ENCODE assay signal across 8 mouse cellular contexts in genomic region chr1:180390321-180390731, GRCm38 (mm10).
A peak's percentile ranks its signal among the peaks of the same experiment; 100 is the strongest.
DNase-seq lines count a peak whose midpoint lies in the region; ATAC-seq lines count a peak whose summit lies in the region.

No protein-coding gene starts in this region.

- intact Hi-C loops in heart, postnatal 10 days (cut with DNase I), result loop anchor here (2.0 kb wide), 1 partner anchor 16 kb away; no protein-coding TSS in a partner anchor

- DNase-seq in kidney, adult 18-20 months, result peak; percentile 52
- DNase-seq in kidney, postnatal 10 days, result no peak
- DNase-seq in brain, adult 2 months (ENCODE audit: low read depth, low spot score), result peak; percentile 69
- DNase-seq in heart, postnatal 10 days, result peak; percentile 74 to 78
- peak; percentile 54 to 68 for DNase-seq in natural killer cell, adult 2 months (ENCODE audit: low spot score in 2 of 2)
- no peak for DNase-seq in right cerebral cortex, postnatal 10 days (ENCODE audit: low spot score in 2 of 2)
- DNase-seq in ovary, adult 18-20 months (ENCODE audit: low spot score), result no peak

- no peak for ATAC-seq in granulocyte monocyte progenitor cell, adult 5-6 weeks (replicated peaks; ENCODE audit: poor library complexity, severe bottlenecking)

Comparison
In these comparisons a context has a peak if more than half of its experiments do, and no peak if none do; other contexts are left out.
1. DNase-seq: peak in kidney, adult 18-20 months (single experiment), brain, adult 2 months (single experiment), heart, postnatal 10 days (2 of 2) and natural killer cell, adult 2 months (2 of 2); none in kidney, postnatal 10 days (single experiment), right cerebral cortex, postnatal 10 days (0 of 2) and ovary, adult 18-20 months (single experiment).